Mouse (Mus musculus): ENCODE data around the gene Spats2. TPM values are rescaled to one million over a fixed set of nuclear protein-coding genes. Genes with fewer than 3 reads are reported as not detected.

Gene Spats2
- polyA plus RNA-seq, 1 experiment from 2014 or later = 42.1 TPM

DNA sequence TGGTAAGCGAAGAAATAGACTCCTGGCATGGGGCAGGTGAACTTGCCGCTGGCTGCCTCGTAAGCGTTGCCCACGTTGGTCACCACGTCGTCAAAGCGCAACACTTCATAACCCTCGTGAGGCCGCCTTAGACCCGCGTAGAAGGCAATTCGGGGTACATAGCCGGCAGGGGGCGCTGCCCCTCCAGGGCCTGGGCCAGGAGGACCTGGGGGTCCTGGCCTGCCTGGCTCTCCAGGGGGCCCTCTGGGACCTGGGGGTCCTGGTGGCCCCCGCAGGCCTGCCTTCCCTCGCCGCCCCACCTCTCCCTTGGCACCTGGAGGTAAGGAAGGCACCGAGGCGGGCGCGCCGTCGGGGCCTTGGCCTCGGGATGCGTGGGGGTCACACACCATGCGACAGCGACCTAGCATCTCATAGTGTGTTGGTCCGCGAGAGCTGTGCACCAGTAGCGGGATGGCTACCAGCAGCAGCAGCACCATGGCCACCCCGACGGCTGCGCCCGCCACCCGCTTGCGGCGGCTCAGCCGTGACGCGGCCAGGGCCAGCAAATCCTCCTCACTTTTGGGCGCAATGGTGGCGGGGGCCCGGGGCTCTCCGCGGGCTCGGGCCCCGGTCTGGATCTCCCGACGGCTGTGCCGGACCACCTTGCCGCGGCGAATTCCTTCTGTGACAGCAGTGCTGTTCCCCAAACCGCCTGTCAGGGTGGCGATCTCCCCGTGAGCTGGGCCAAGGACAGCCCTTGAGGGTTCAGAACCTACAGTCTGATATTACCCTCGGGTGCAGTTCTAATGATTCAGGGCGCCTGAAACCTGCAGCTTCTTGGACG lies 38.3 kb upstream of the Spats2 start, which contains the start of gene C1ql4:
TSS of gene C1ql4 (minus strand) at position 565 of the 823 bp plus-strand sequence.
- no peak within 1 kb of the TSS for H3K27ac ChIP-seq (ENCODE audit: low read length)
- peaks cover 29% of the 10 kb centered on the region for H3K4me1 ChIP-seq (ENCODE audit: insufficient read depth, low read length)
- H3K4me2 ChIP-seq (replicated peaks; ENCODE audit: low read depth, low read length) = peak within 1 kb of the TSS; percentile 52
- peaks cover 78% of the 10 kb centered on the region for H3K27me3 ChIP-seq (ENCODE audit: insufficient read depth, low read length)
- H3K9me3 ChIP-seq (ENCODE audit: low read length) = no peaks in the 10 kb centered on the region
- H3K4me3 ChIP-seq (ENCODE audit: low read length) = peak within 1 kb of the TSS; percentile 40
- 8% methylated on average over 60 of the region's 60 CpGs for WGBS
- no peak for ATAC-seq (ENCODE audit: low FRiP score, low TSS enrichment)
- H3K36me3 ChIP-seq (ENCODE audit: insufficient read depth, low read length) = peaks cover 6% of the 10 kb centered on the region
- peak within 1 kb of the TSS; percentile 51; the same call in 1 of the 2 replicates for H3K9ac ChIP-seq (replicated peaks; ENCODE audit: low read length)

GRCm38 (mm10) chr15:99088292-99088691 lies 37.4 kb upstream of the Spats2 start:
- Histone ChIP-seq H3K36me3 (ENCODE audit: insufficient read depth, low read length) (no peaks in the 10 kb centered on the region), H3K27me3 (ENCODE audit: insufficient read depth, low read length) (peaks cover 84% of the 10 kb centered on the region), H3K9me3 (ENCODE audit: low read length) (no peaks in the 10 kb centered on the region), H3K4me3 (ENCODE audit: low read length) (peak overlapping the region; percentile 40), H3K4me1 (ENCODE audit: insufficient read depth, low read length) (peaks cover 33% of the 10 kb centered on the region), H3K9ac (replicated peaks; ENCODE audit: low read length) (peak overlapping the region; percentile 51; the same call in 1 of the 2 replicates), H3K27ac (ENCODE audit: low read length) (no peak overlapping the region), H3K4me2 (replicated peaks; ENCODE audit: low read depth, low read length) (peak overlapping the region; percentile 52)
- ATAC-seq (ENCODE audit: low FRiP score, low TSS enrichment) = peak; percentile 43; the same call in 1 of the 2 replicates
- WGBS = 0% methylated on average over 25 of the region's 27 CpGs

DNA sequence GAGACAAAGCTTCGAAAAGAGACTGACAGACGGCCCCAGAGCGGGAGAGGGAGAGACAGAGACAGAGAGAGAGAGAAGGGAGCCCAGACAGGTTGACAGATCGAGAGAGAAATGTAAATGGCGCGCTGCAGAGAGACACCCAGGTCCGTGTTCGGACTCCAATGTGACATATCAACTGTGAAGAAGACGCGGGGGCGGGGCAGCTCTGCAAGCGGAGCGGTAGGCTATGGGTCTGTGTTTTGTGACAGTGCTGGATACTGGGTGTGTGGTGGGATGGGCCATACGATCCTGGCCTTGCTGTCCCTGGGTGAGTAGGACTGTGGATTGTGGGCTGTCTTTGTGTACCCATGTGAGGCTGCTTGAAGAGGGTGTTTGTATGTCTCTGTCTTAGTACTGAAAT lies 36.6 kb upstream of the Spats2 start:
- peak overlapping the region; percentile 40; the same call in 1 of the 2 replicates for H3K4me3 ChIP-seq (ENCODE audit: low read length)
- H3K4me2 ChIP-seq (replicated peaks; ENCODE audit: low read depth, low read length) = peak overlapping the region; percentile 52
- H3K9me3 ChIP-seq (ENCODE audit: low read length) = no peaks in the 10 kb centered on the region
- peaks cover 84% of the 10 kb centered on the region for H3K27me3 ChIP-seq (ENCODE audit: insufficient read depth, low read length)
- H3K4me1 ChIP-seq (ENCODE audit: insufficient read depth, low read length) = peaks cover 36% of the 10 kb centered on the region
- no peak overlapping the region for H3K9ac ChIP-seq (replicated peaks; ENCODE audit: low read length)
- WGBS = 5% methylated on average over 14 of the region's 14 CpGs
- ATAC-seq (ENCODE audit: low FRiP score, low TSS enrichment) = no peak; the same call in 1 of the 2 replicates
- no peaks in the 10 kb centered on the region for H3K36me3 ChIP-seq (ENCODE audit: insufficient read depth, low read length)
- H3K27ac ChIP-seq (ENCODE audit: low read length) = no peak overlapping the region

- peak within 1 kb of the TSS; percentile 43 for H3K27ac ChIP-seq (ENCODE audit: low read length)
Observed at GRCm38 (mm10) chr15:99092870-99093269, 32.8 kb upstream of the Spats2 start, which contains the start of gene Dnajc22. Gene Dnajc22, plus strand, starts transcription at chr15:99093170.

GRCm38 (mm10) chr15:99093291-99094258 lies 32.1 kb upstream of the Spats2 start:
- peak; percentile 27; the same call in 1 of the 2 replicates for ATAC-seq (ENCODE audit: low FRiP score, low TSS enrichment)
- Histone ChIP-seq H3K36me3 (ENCODE audit: insufficient read depth, low read length) (no peaks in the 10 kb centered on the region), H3K27me3 (ENCODE audit: insufficient read depth, low read length) (peaks cover 81% of the 10 kb centered on the region), H3K9ac (replicated peaks; ENCODE audit: low read length) (peak overlapping the region; percentile 57), H3K9me3 (ENCODE audit: low read length) (no peaks in the 10 kb centered on the region), H3K27ac (ENCODE audit: low read length) (peak overlapping the region; percentile 43), H3K4me3 (ENCODE audit: low read length) (peak overlapping the region; percentile 43), H3K4me1 (ENCODE audit: insufficient read depth, low read length) (peaks cover 60% of the 10 kb centered on the region), H3K4me2 (replicated peaks; ENCODE audit: low read depth, low read length) (peak overlapping the region; percentile 77)
- under 1% methylated on average over 56 of the region's 56 CpGs for WGBS

More at GRCm38 (mm10) chr15:99092870-99093269, 32.8 kb upstream of the Spats2 start, which contains the start of gene Dnajc22:
- WGBS = 49% methylated on average over 8 of the region's 8 CpGs
- peak within 1 kb of the TSS; percentile 43 for H3K4me3 ChIP-seq (ENCODE audit: low read length)
- peak within 1 kb of the TSS; percentile 77 for H3K4me2 ChIP-seq (replicated peaks; ENCODE audit: low read depth, low read length)
- H3K27me3 ChIP-seq (ENCODE audit: insufficient read depth, low read length) = peaks cover 81% of the 10 kb centered on the region
- H3K36me3 ChIP-seq (ENCODE audit: insufficient read depth, low read length) = no peaks in the 10 kb centered on the region
- ATAC-seq (ENCODE audit: low FRiP score, low TSS enrichment) = no peak
- H3K4me1 ChIP-seq (ENCODE audit: insufficient read depth, low read length) = peaks cover 60% of the 10 kb centered on the region
- H3K9me3 ChIP-seq (ENCODE audit: low read length) = no peaks in the 10 kb centered on the region
- peak within 1 kb of the TSS; percentile 57 for H3K9ac ChIP-seq (replicated peaks; ENCODE audit: low read length)

DNA sequence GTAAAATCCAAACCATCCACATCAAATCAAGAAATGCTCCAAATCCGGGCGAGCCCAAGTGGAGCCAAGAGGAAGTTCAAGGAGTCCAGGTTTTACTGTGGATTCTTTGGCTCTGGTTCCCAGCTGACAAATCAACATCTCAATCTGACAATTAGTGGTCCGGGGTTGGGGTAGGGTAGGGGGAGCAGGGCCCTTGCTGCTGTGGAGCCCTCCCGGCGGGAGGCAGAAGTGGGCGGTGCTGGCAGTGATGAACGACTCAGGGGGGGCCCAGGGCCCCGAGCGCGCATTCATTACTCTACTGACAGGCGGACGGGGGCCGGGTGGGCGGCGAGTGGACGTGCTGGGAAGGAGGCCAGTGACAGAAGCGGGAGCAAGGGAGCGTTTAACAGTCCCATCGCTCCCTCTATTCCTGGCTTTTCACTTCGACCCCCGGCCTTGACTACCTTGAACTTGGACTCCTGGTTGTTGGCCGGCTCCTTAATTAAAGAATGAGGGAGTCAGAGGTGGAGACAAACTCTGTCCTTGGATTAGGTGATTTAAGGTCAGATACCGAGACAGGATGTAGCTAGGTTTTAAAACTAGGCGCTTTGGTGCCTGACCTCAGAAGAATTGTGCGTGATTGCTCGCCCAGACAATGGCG lies 31.0 kb upstream of the Spats2 start:
- H3K36me3 ChIP-seq (ENCODE audit: insufficient read depth, low read length) = no peaks in the 10 kb centered on the region
- H3K4me1 ChIP-seq (ENCODE audit: insufficient read depth, low read length) = peaks cover 57% of the 10 kb centered on the region
- under 1% methylated on average over 27 of the region's 27 CpGs for WGBS
- H3K9me3 ChIP-seq (ENCODE audit: low read length) = no peaks in the 10 kb centered on the region
- peak; percentile 43; the same call in 1 of the 2 replicates for ATAC-seq (ENCODE audit: low FRiP score, low TSS enrichment)
- peaks cover 72% of the 10 kb centered on the region for H3K27me3 ChIP-seq (ENCODE audit: insufficient read depth, low read length)
- H3K4me3 ChIP-seq (ENCODE audit: low read length) = peak overlapping the region; percentile 19
- H3K9ac ChIP-seq (replicated peaks; ENCODE audit: low read length) = no peak overlapping the region
- peak overlapping the region; percentile 39 for H3K4me2 ChIP-seq (replicated peaks; ENCODE audit: low read depth, low read length)
- H3K27ac ChIP-seq (ENCODE audit: low read length) = peak overlapping the region; percentile 54

DNA sequence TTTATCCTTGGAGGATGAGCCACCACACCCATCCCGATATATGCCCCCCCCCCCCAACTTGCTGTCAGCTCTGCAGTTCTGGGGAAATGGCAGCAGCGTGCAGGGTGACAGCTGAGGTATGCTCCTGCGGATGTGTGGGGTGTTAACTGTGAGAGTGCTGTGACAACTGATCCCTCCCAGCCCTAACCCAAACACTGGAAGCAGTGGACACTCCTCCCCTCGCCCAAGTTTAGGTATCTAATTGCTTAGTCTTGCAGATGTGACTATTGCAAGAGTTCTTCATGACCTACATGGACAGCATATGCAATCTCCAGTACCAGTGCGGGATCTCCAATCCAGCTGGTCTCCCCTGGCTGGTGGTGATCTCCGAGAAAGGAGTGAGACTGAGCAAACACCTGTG lies 30.4 kb upstream of the Spats2 start:
- 10% methylated on average over 6 of the region's 6 CpGs for WGBS
- Histone ChIP-seq H3K27ac (ENCODE audit: low read length) (peak overlapping the region; percentile 75; the same call in 1 of the 2 replicates), H3K4me3 (ENCODE audit: low read length) (peak overlapping the region; percentile 19; the same call in 1 of the 2 replicates), H3K4me1 (ENCODE audit: insufficient read depth, low read length) (peaks cover 57% of the 10 kb centered on the region), H3K9ac (replicated peaks; ENCODE audit: low read length) (no peak overlapping the region), H3K4me2 (replicated peaks; ENCODE audit: low read depth, low read length) (peak overlapping the region; percentile 39), H3K27me3 (ENCODE audit: insufficient read depth, low read length) (peaks cover 67% of the 10 kb centered on the region), H3K36me3 (ENCODE audit: insufficient read depth, low read length) (no peaks in the 10 kb centered on the region), H3K9me3 (ENCODE audit: low read length) (no peaks in the 10 kb centered on the region)
- ATAC-seq (ENCODE audit: low FRiP score, low TSS enrichment) = no peak

GRCm38 (mm10) chr15:99096061-99096793 lies 29.5 kb upstream of the Spats2 start:
- peak overlapping the region; percentile 37 for H3K4me3 ChIP-seq (ENCODE audit: low read length)
- no peaks in the 10 kb centered on the region for H3K36me3 ChIP-seq (ENCODE audit: insufficient read depth, low read length)
- peak overlapping the region; percentile 59 for H3K9ac ChIP-seq (replicated peaks; ENCODE audit: low read length)
- H3K9me3 ChIP-seq (ENCODE audit: low read length) = no peaks in the 10 kb centered on the region
- peak overlapping the region; percentile 77 for H3K4me2 ChIP-seq (replicated peaks; ENCODE audit: low read depth, low read length)
- H3K4me1 ChIP-seq (ENCODE audit: insufficient read depth, low read length) = peaks cover 57% of the 10 kb centered on the region
- ATAC-seq (ENCODE audit: low FRiP score, low TSS enrichment) = no peak
- WGBS = 4% methylated on average over 24 of the region's 24 CpGs
- peaks cover 58% of the 10 kb centered on the region for H3K27me3 ChIP-seq (ENCODE audit: insufficient read depth, low read length)
- peak overlapping the region; percentile 75; the same call in 1 of the 2 replicates for H3K27ac ChIP-seq (ENCODE audit: low read length)
